Mouse (Mus musculus): ENCODE results near the gene Mta3.

- TF ChIP-seq CTCF (IDR thresholded peaks at IDR 0.05; ENCODE audit: low read depth) (no peak), EP300 (optimal IDR thresholded peaks at IDR 0.05) (no peak)
These were observed 154.3 kb downstream of the Mta3 start for GRCm38 (mm10) chr17:83860224-83860623.

Measured in stomach, postnatal 0 days (tissue).